Mouse (Mus musculus): Measurements from ENCODE around the gene 2010111I01Rik.

2010111I01Rik gene

DNA sequence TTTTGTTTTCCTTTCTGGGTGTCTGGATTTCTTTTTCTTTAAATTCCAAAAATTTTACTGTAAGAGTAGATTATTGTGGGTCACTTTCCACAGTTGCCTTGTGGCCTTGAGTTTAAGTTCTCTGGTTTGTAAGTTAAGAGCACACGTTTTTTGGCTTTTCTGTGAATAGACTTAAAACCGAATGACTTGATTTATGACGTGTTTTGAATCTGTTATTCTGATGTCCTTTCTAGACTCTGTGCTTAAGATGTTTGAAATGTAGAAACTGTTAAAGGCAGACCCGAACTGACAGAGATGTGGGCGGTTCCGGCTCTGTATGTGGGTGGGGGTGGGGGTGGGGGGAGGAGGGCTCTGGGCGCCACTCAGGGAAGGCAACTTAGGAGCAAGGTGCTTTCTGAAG, 282.3 kb downstream of the 2010111I01Rik start:
- no peak for DNase-seq

DNA sequence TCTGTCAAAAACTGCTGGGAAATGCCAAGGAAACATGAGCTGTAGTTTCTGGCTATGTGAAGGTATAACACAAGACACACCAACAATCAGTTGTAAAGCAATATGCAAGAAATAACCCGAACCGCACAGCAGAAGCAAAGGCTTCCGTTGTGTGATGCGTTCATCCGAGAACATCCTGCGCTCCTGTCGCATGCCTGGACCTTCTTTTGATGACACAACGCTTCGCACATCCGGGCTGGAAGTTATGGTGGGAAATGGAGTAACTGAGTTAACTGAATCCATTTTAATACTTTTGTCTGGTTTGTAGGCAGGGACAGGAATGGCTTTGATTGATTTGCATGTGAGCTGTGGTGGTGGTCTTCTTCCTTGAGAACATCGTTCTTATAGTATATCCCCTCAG, 282.9 kb downstream of the 2010111I01Rik start:
- no peak for DNase-seq

- no peak for DNase-seq
These were observed 283.6 kb downstream of the 2010111I01Rik start for GRCm38 (mm10) chr13:63248318-63248717.

- DNase-seq, result no peak
These were observed 284.5 kb downstream of the 2010111I01Rik start for GRCm38 (mm10) chr13:63249171-63249570.

GRCm38 (mm10) chr13:63249741-63250431, 285.2 kb downstream of the 2010111I01Rik start:
- DNase-seq, result no peak

DNA sequence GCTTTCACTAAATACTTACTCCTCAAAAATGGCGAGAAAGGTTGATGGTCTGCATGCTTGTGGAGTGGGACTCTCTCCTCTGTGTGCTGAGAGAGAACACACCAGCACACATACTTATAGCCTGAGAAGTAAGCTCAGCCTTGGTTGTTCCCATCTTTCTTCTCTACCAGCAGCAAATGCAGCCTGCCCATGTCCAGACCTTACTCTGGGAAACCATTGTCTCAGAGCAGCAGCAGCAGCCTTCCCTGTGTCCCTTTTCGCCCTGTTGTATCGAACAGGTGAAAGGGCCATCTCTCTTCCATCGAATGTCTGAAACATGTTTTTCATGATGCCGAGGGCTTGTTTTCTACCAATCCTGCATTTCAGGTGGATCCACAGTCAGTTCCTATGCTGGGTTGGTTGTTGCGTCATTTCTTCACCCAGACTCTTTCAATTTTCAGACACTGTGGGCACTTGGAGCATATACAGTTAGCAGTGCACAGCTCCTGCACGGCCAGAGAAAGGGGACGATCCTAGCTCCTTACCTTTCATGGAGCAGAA, 285.8 kb downstream of the 2010111I01Rik start:
- no peak for DNase-seq

DNA sequence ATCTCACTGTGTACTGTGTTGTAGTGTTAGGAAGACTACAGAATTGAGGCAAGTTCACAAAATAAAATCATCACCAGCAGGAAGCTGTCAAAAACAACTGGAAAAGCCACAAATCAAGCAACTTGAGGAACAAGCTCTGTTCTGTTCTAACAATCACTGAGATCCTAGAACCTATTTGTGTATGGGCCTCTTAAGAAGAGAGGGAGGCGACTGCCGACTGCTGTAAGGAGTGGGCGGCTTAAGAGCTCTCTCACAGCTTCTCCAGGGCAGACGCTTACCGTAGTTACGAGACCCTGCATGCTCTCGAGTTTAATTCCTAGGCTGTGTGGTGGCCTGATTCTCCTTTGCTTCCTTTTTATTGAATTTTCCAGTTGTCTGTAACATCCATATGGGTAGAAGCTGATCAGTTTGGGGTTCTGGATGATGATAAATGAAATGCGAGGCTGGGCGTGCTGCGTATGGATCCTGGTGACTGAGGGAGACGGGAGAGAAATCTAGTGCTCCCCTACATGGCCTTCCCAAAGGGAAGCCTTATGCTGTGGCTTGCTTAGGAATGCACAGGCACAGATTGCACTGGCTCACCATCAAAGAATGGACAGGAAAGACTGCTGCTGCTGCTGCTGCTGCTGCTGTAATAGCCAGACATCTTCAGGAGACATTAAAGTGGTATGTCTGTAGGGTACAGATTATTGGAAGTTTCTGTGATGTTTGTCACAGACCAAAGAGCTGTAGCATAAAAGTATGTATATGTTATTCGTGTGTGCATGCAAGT, 286.6 kb downstream of the 2010111I01Rik start:
- DNase-seq, result no peak

- DNase-seq, result no peak
These were observed 287.8 kb downstream of the 2010111I01Rik start for GRCm38 (mm10) chr13:63252295-63253010.

GRCm38 (mm10) chr13:63253147-63253546, 288.5 kb downstream of the 2010111I01Rik start:
- no peak for DNase-seq

DNA sequence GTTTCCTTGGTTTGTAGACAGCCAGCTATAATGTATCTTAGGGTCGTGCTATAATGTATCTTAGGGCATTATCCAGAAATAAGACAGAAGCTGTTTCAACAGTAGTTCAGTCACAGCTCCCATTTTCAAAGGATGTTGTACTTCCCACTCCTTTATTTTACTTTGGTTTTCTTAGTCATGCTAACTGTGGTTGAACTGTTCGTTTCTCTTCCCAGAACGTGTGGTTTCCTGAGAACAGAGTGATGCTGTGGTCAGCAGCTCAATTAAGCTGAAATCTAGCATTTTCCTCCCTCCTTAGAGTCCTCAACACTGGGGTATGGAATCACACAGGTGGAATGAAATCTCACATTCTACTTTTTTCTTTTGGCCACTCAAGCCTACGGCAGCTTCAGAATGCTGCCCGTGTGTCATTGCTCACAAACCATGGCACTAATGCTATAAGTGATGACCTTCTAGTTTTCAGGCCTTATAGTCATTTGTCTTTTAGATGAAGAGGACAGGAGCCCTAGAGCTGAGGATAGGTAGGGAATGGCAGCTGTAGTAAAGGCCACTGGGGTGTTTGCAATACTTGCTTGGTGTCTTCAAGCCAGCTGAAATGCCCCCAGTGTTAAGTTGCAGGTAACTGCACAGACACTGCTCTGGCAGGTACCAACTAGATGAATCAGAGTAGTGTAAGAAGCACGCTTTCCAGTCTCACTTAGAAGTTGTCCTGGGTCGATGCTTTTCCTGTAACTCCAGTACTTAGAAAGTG, 289.4 kb downstream of the 2010111I01Rik start:
- DNase-seq, result no peak

GRCm38 (mm10) chr13:63255519-63256011, 290.9 kb downstream of the 2010111I01Rik start:
- DNase-seq, result peak; percentile 86

DNA sequence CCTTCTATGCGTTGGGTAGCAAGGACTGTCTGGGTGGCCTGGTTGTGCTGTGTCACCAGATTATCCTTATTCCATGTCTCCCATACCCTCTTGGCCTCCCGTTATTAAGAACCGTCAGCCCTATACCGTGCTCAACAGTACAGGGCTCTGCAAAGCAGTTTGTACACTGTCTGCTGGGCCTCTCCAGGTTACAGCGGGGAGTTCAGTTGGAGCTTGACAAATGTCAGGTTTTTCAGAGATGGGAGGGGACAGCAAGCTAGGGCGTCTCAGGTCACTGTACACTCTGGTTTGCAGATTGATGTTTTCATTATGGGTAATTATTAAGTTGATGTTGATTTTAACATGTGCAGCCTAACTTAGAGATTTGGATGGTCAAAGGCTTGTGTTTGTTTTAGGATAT, 291.5 kb downstream of the 2010111I01Rik start:
- no peak for DNase-seq

DNA sequence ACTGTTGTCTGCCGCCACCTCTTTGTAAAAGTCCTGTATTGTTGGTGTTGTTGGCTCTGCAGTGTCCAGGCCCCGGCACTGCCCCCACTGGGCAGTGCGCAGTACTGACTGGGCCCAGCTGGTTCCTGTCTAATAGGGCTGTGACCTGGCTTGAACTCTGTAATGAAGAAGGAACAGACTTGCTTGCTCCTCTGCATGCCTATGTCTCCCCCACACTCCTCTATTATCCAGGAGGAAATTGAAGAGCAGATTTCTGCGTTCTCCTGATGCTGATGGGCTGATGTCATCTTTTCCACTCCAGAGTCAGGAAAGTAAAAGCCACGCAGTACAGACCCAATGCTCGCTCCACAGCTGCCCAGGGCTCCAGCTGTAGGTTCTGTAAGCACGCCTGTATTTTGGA, 292.1 kb downstream of the 2010111I01Rik start:
- peak; percentile 90 for DNase-seq

- no peak for DNase-seq
These were observed 293.5 kb downstream of the 2010111I01Rik start for GRCm38 (mm10) chr13:63258167-63258582.

DNA sequence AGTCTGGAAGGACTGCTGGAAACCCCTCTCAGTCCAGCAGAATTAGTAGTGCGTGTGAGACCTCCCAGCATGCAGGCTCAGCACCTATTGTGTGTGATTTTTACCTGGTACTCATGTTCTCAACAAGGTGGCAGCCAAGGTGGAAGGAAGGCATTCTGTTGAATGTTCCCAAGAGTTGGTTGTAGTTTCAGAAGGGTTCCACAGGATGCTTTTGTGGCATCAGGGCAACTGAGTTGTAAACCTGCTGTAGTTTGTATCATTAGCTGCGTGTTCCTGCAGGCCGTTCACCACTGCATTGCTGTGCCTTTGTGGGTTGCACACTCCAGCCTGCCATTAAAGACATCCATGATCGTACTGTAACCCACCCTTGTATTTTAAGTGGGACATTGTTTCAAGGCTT, 294.0 kb downstream of the 2010111I01Rik start:
- DNase-seq, result no peak

DNA sequence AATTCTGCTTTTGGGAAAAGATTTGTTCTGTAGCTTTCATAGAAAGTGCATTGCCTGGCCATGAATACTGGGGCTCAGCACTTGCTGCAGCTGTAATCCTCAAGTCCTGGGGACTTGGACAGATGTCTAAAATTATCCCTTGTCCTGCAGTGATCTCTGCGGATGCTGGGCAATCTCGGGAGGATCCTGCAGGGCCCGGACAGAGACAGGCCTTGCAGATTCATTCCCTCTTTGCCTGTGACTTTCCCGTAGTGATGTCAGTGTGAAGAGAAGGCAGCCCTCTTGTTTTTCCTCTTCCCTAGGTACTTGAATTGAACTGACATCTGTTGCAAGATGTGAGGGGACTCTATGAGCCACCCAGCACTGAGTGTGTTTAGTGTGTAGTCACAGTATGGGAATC, 295.4 kb downstream of the 2010111I01Rik start:
- no peak for DNase-seq

GRCm38 (mm10) chr13:63260753-63261631, 296.3 kb downstream of the 2010111I01Rik start:
- DNase-seq, result no peak

DNA sequence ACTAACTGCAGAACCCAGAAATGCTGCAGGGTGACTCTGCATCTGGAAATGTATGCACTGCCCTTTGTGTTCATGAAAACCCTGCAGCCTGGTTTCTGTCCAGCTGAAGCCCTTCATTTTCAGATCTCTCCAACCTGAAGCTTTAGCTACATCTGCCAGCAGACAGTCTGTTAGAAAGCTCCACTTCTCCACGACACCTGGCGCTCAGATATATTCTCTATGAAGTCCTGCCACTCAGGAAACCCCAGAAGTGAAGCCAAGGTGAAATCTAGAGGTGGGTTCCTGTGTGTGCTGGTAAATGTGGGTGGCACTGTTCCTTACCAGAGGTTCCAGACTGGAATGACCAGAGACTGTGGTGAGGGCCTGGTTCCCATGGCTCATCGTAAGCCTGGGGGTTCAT, 297.0 kb downstream of the 2010111I01Rik start:
- DNase-seq, result no peak

DNA sequence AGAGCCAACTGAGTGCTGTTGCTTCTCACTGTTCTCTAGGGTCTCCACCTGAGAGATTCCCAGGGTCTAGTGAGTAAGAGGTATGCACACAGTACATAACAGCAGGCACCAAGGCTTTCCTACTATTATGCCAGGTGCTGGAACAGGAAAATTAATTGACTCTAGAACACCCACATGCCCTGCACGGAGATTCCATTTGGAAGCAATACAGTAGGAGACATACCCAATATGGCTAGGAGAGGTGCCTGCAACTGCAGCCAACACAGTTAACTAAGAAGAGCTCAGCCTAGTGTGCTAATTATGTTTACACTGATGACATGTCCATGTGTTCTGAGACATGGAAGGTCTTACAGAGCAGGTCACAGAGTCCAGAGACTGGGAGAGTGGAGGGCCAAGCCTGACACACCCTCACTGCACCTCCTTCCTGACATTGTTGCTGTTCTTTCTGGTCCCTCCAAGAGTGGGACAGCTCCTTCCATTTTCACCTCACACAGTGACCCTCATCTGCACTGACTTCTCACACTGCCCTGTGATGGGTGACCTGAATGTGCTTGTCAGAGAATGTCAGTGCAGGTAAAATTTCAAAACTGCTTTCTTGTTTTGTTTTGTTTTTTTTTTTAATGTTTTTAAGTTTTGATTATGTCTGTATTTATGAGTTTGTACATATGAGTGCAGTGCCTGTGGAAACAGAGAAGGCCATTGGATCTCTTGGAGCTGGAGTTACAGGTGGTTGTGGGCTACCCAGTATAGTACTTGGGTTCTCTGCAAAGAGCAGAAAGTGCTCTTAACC, 297.7 kb downstream of the 2010111I01Rik start:
- DNase-seq, result no peak

DNA sequence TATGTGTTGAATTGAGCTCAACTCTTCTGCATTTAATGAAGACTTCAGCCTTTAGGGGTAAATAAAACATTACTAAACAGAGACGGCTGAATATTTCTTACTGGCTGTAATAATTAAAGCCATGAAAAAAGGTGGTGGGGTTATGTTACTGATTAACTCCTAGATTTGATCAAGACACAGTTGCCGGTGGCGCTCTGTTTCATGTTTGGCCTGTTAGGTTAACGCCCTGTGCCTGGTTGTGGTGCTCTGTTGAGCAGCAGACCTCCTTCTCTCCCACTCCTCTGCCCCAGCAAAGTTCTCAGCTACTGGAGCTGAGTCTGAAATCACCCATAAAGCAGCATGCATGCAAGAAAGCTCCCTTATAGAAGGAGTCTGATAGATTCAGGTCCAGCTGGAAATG, 303.7 kb downstream of the 2010111I01Rik start:
- no peak for DNase-seq

DNA sequence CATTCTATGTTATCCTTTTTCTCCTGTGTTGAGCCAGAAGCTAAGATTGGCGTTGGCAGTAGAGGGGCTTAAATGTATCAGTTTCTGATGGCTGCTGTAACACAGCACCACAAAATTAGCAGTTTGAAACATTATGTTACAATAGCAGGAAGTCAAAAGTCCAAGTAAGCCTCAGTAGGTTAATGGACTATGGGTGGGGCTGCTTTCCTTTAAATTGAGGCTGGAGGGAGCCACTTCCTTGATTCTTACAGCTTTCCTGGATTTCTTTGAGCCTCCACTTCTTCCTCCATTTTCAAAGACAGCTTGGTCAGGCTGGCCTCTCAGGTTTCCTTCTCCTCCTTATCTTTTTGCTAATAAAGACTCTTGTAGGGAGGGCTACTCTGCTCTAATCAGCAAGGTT, 304.1 kb downstream of the 2010111I01Rik start:
- no peak for DNase-seq
